ENCODE assay signal across 8 mouse cellular contexts in the genomic region with DNA sequence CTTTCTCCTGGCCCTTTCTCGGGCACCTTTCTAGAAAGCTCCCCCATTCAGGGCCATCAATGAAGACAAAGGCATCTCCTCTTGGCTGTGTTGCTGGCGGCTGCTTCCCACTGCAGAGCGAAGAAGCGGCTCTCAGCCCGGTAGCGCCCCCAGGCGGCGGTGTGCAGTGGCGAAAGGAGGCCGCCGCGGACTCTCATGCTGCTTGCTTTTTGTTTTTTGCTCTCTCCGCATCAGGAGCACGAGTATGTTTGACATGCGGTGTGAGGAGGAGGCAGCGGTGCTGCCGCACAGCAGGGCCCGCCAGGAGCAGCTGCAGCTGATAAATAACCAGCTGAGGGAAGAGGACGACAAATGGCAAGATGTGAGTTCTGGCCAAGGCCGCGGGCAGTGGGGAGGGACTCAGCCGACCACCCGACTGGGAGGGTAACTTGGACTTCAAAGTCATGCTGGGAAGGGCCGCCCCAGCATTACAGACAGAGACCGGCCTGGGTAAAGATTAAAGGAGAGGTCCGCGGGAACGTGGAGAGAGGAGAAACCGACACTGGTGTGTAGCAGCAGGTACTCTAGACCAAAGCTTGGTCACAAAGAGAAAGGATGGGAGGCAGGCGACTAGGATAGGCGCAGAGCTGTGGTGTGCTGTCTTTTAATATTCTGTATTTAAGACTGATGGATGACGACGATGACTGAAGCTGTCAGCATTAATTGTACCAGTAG.
DNase-seq lines count a peak whose midpoint lies in the region; ATAC-seq lines count a peak whose summit lies in the region.

No protein-coding gene starts in this region.

- 0 out of 2 replicates have a peak overlapping the region, but pooled peaks have one; percentile 36 for H3K27ac ChIP-seq in embryonic facial prominence, embryonic 14.5 days (replicated peaks; ENCODE audit: low read depth, low read length)
- no peak overlapping the region for H3K27ac ChIP-seq in heart, embryonic 12.5 days (ENCODE audit: poor library complexity, severe bottlenecking)
- H3K27ac ChIP-seq in kidney, embryonic 16.5 days (ENCODE audit: low read length), result no peak overlapping the region
- H3K27ac ChIP-seq in limb, embryonic 15.5 days, result peak overlapping the region; percentile 40
- no peak overlapping the region for H3K27ac ChIP-seq in neural tube, embryonic 11.5 days (ENCODE audit: low read depth, low read length)

- peak overlapping the region; percentile 74 for H3K4me2 ChIP-seq in embryonic facial prominence, embryonic 14.5 days (ENCODE audit: low read depth, low read length)
- H3K4me2 ChIP-seq in heart, embryonic 12.5 days, result peak overlapping the region; percentile 86
- H3K4me2 ChIP-seq in kidney, embryonic 16.5 days (replicated peaks; ENCODE audit: low read depth, low read length), result peak overlapping the region; percentile 80
- peak overlapping the region; percentile 60 for H3K4me2 ChIP-seq in limb, embryonic 15.5 days
- peak overlapping the region; percentile 46 for H3K4me2 ChIP-seq in neural tube, embryonic 11.5 days (ENCODE audit: low read depth)

- H3K4me3 ChIP-seq in embryonic facial prominence, embryonic 14.5 days (ENCODE audit: low read depth, low read length), result peak overlapping the region; percentile 37
- H3K4me3 ChIP-seq in heart, embryonic 12.5 days, result peak overlapping the region; percentile 49
- H3K4me3 ChIP-seq in kidney, embryonic 16.5 days (ENCODE audit: low read length), result peak overlapping the region; percentile 48
- peak overlapping the region; percentile 41 for H3K4me3 ChIP-seq in limb, embryonic 15.5 days
- H3K4me3 ChIP-seq in neural tube, embryonic 11.5 days (ENCODE audit: low read depth, low read length), result peak overlapping the region; percentile 22

- peak; percentile 8 to 53 for DNase-seq in spleen, postnatal 10 days (ENCODE audit: low spot score in 2 of 2)
- DNase-seq in spleen, postnatal 36 days (ENCODE audit: low spot score in 2 of 2), result no peak
- DNase-seq in embryonic facial prominence, embryonic 14.5 days (ENCODE audit: low spot score), result peak; percentile 89
- DNase-seq in neural tube, embryonic 11.5 days (ENCODE audit: low spot score), result peak; percentile 93
- peak; percentile 30 for DNase-seq in thymus, postnatal 14 days

- peak overlapping the region; percentile 45 for H3K9ac ChIP-seq in embryonic facial prominence, embryonic 14.5 days (ENCODE audit: low read depth, low read length)
- peak overlapping the region; percentile 25 for H3K9ac ChIP-seq in heart, embryonic 12.5 days
- H3K9ac ChIP-seq in kidney, embryonic 16.5 days (replicated peaks; ENCODE audit: low read length), result peak overlapping the region; percentile 62
- peak overlapping the region; percentile 49 for H3K9ac ChIP-seq in limb, embryonic 15.5 days
- peak overlapping the region; percentile 37 for H3K9ac ChIP-seq in neural tube, embryonic 11.5 days (ENCODE audit: low read length)

- no peaks in the 10 kb centered on the region for H3K9me3 ChIP-seq in embryonic facial prominence, embryonic 14.5 days (ENCODE audit: control insufficient read depth, low read length)
- no peaks in the 10 kb centered on the region for H3K9me3 ChIP-seq in heart, embryonic 12.5 days (replicated peaks)
- no peaks in the 10 kb centered on the region for H3K9me3 ChIP-seq in kidney, embryonic 16.5 days (ENCODE audit: low read length)
- H3K9me3 ChIP-seq in limb, embryonic 15.5 days, result no peaks in the 10 kb centered on the region
- H3K9me3 ChIP-seq in neural tube, embryonic 11.5 days (ENCODE audit: control insufficient read depth, low read length), result no peaks in the 10 kb centered on the region

- H3K36me3 ChIP-seq in embryonic facial prominence, embryonic 14.5 days (ENCODE audit: control insufficient read depth, insufficient read depth, low read length), result 0 out of 2 replicates have a peak, but pooled peaks cover 13% of the 10 kb centered on the region
- H3K36me3 ChIP-seq in heart, embryonic 12.5 days, result no peaks in the 10 kb centered on the region
- 0 out of 2 replicates have a peak, but pooled peaks cover 10% of the 10 kb centered on the region for H3K36me3 ChIP-seq in kidney, embryonic 16.5 days (ENCODE audit: insufficient read depth, low read length)
- H3K36me3 ChIP-seq in limb, embryonic 15.5 days, result peaks cover 14% of the 10 kb centered on the region; the same call in 1 of the 2 replicates
- no peaks in the 10 kb centered on the region for H3K36me3 ChIP-seq in neural tube, embryonic 11.5 days (ENCODE audit: control insufficient read depth, insufficient read depth, low read length)

- peak; percentile 89 for ATAC-seq in embryonic facial prominence, embryonic 14.5 days (ENCODE audit: low read depth)
- peak; percentile 51 for ATAC-seq in heart, embryonic 12.5 days (ENCODE audit: insufficient number of reproducible peaks, low FRiP score)
- peak; percentile 86 for ATAC-seq in kidney, embryonic 16.5 days (ENCODE audit: low FRiP score, low TSS enrichment)
- peak; percentile 69 for ATAC-seq in limb, embryonic 15.5 days (ENCODE audit: insufficient number of reproducible peaks, low FRiP score, low TSS enrichment, low read depth)
- ATAC-seq in neural tube, embryonic 11.5 days (ENCODE audit: insufficient read depth, low FRiP score, low TSS enrichment), result peak; percentile 77

- H3K27me3 ChIP-seq in embryonic facial prominence, embryonic 14.5 days (replicated peaks; ENCODE audit: control insufficient read depth, insufficient read depth, low read length), result no peaks in the 10 kb centered on the region
- H3K27me3 ChIP-seq in heart, embryonic 12.5 days (replicated peaks), result peaks cover 71% of the 10 kb centered on the region
- no peaks in the 10 kb centered on the region for H3K27me3 ChIP-seq in kidney, embryonic 16.5 days (ENCODE audit: insufficient read depth, low read length)
- no peaks in the 10 kb centered on the region for H3K27me3 ChIP-seq in limb, embryonic 15.5 days
- H3K27me3 ChIP-seq in neural tube, embryonic 11.5 days (ENCODE audit: control insufficient read depth, insufficient read depth, low read length), result no peaks in the 10 kb centered on the region

- 3% methylated on average over 33 of the region's 33 CpGs for WGBS in embryonic facial prominence, embryonic 14.5 days
- WGBS in heart, embryonic 12.5 days, result 4% methylated on average over 33 of the region's 33 CpGs
- WGBS in kidney, embryonic 16.5 days, result 6% methylated on average over 33 of the region's 33 CpGs
- WGBS in limb, embryonic 15.5 days, result 4% methylated on average over 33 of the region's 33 CpGs
- WGBS in neural tube, embryonic 11.5 days, result 2% methylated on average over 33 of the region's 33 CpGs

- H3K4me1 ChIP-seq in embryonic facial prominence, embryonic 14.5 days (ENCODE audit: control insufficient read depth, insufficient read depth, low read length), result peaks cover 25% of the 10 kb centered on the region
- H3K4me1 ChIP-seq in heart, embryonic 12.5 days (replicated peaks), result peaks cover 17% of the 10 kb centered on the region; the same call in 1 of the 2 replicates
- H3K4me1 ChIP-seq in kidney, embryonic 16.5 days (ENCODE audit: insufficient read depth, low read length), result peaks cover 17% of the 10 kb centered on the region
- H3K4me1 ChIP-seq in limb, embryonic 15.5 days, result peaks cover 33% of the 10 kb centered on the region
- peaks cover 4% of the 10 kb centered on the region; the same call in 1 of the 2 replicates for H3K4me1 ChIP-seq in neural tube, embryonic 11.5 days (ENCODE audit: control insufficient read depth, insufficient read depth, low read length)

Comparison
In these comparisons a context has a peak if more than half of its experiments do, and no peak if none do; other contexts are left out.
1. DNase-seq: peak in spleen, postnatal 10 days (2 of 2), embryonic facial prominence, embryonic 14.5 days (single experiment), neural tube, embryonic 11.5 days (single experiment) and thymus, postnatal 14 days (single experiment); none in spleen, postnatal 36 days (0 of 2).
2. H3K27ac ChIP-seq: peak in embryonic facial prominence, embryonic 14.5 days (single experiment) and limb, embryonic 15.5 days (single experiment); none in heart, embryonic 12.5 days (single experiment), kidney, embryonic 16.5 days (single experiment) and neural tube, embryonic 11.5 days (single experiment).
3. Peak in every context shown above with its lines, with median percentiles within 50 percentile points of each other: ATAC-seq, H3K4me2 ChIP-seq, H3K4me3 ChIP-seq and H3K9ac ChIP-seq.